Mouse (Mus musculus) ES-Bruce4 (cell line): ENCODE data around the gene Snrnp48.

ENCODE experiments used
- CTCF ChIP-seq: IDR thresholded peaks from one replicate; pipeline ENCODE4 v1.8.1; 2011; ENCODE audit warnings: low read depth, low read length
- EP300 ChIP-seq: IDR thresholded peaks from 2 replicates; pipeline ENCODE4 v1.6.1; 2011; ENCODE audit warnings: low read depth, low read length; ENCODE audit not compliant: insufficient read depth
- POLR2A ChIP-seq: IDR thresholded peaks from one replicate; pipeline ENCODE4 v1.8.1; 2011; ENCODE audit warnings: low read length; ENCODE audit not compliant: insufficient read depth

GRCm38 (mm10) chr13:38232411-38232810 lies 27.7 kb downstream of the Snrnp48 start:
- no peak for TF ChIP-seq POLR2A
- no peak for TF ChIP-seq EP300
- no peak for TF ChIP-seq CTCF
